Mouse (Mus musculus): ENCODE results near the gene Armh3. TPM values are rescaled to one million over a fixed set of nuclear protein-coding genes. Genes with fewer than 3 reads are reported as not detected.
"Not testable (repeated sequence)": the region's sequence is repeated elsewhere in the genome, so short reads cannot be mapped to it uniquely, and the experiment has no call there.

Gene Armh3
- total RNA-seq, 2 experiments from 2014 or later, result 20.1 to 20.2 TPM

DNA sequence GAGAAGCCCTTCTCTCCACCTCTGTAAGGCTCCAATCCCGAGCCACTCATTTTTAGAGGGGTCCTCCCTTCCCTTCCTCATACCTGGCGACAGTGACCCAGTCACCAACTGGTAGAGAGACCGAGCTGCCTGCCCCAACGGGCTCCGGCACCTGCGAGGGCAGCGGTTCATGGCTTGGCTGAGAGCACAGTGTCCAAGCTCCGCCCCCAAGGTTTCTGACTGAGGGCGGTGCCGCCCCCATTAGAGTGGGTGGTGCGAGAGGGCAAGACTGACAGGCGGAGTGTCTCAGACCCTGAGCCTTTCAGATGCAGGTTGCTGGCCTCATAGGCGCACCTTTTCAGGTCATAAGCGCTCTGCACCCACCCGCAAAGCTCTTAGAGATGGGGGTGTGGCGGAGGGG is 186.2 kb downstream of the Armh3 start:
- DNase-seq (ENCODE audit: low spot score in 2 of 2), result no peak
- intact Hi-C loops (cut with DNase I), result loop anchor here (2.0 to 5.0 kb wide), 2 partner anchors 141 to 200 kb away; no protein-coding TSS in a partner anchor

DNA sequence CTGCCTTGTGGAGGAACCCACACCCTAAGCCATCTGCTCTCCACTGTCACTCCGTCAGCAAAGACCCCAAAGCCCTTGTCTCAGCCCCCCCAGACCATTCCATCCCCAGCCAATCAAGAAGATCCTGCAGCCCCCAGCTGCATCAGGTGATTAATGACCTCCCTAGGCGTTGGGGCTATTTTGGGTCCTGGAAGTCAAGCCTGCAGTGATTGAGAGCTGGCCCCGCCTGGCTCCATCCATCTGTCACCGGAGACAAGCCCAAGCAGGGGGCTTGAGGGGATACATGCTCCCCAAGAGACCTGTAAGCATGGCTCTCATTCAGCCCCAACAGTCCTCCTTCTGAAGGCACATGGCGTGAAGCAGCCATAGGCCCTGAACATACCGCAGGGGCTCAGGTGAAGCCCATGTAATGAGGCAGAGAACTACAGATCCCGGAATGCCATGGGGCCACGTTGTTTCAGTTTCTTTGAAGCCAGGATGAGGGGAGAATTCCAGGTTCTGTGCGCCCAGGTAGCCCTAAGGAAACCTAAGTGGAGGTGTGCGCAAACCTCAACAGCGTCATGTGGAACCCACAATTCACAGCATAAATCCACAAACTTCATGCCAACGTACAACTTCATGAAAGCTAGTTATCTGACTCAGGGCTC is 187.1 kb downstream of the Armh3 start:
- intact Hi-C loops (cut with DNase I), result loop anchor here (5.0 kb wide), 1 partner anchor 201 kb away; no protein-coding TSS in a partner anchor
- no peak for DNase-seq (ENCODE audit: low spot score in 2 of 2)

DNA sequence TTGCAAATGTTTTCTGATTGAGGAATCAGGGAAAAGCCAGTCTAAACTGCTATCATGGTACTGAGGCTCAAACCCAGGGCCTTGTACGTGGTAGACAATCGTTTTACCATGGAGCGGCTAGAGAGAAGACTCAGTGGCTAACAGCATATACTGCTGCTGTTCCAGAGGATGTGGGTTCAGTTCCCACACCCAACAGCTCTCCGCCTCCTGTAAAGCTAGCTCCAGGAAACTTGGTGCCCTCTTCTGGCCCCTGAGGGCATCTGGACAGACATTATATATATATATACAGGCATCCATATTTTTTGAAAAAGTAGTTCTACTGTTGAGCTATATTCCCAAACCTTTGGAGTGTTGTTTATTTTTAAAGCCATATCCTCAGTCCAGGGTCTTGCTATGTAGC is 190.6 kb downstream of the Armh3 start:
- intact Hi-C loops (cut with DNase I), result no loop called here
- no peak for DNase-seq (ENCODE audit: low spot score in 2 of 2)

DNA sequence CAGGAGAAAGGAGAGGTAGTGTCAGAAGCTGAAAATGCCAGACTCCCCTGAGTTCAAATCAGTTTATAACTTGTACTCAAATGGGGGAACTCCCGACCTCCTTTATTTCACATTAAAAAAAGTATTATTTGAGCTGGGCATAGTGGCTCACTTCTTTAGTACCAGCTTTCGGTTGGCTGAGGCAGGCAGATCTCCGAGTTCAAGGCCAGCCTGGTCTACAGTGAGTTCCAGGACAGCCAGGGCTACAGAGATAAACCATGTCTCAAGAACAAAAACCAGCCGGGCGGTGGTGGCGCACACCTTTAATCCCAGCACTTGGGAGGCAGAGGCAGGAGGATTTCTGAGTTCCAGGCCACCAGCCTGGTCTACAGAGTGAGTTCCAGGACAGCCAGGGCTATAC is 192.5 kb downstream of the Armh3 start:
- intact Hi-C loops (cut with DNase I); DNase-seq (ENCODE audit: low spot score in 2 of 2): not testable (repeated sequence)

GRCm38 (mm10) chr19:45804593-45805368 is 193.5 kb downstream of the Armh3 start:
- intact Hi-C loops (cut with DNase I), result no loop called here
- no peak for DNase-seq (ENCODE audit: low spot score in 2 of 2)

GRCm38 (mm10) chr19:45803408-45803807 is 194.9 kb downstream of the Armh3 start:
- intact Hi-C loops (cut with DNase I), result no loop called here
- no peak for DNase-seq (ENCODE audit: low spot score in 2 of 2)

DNA sequence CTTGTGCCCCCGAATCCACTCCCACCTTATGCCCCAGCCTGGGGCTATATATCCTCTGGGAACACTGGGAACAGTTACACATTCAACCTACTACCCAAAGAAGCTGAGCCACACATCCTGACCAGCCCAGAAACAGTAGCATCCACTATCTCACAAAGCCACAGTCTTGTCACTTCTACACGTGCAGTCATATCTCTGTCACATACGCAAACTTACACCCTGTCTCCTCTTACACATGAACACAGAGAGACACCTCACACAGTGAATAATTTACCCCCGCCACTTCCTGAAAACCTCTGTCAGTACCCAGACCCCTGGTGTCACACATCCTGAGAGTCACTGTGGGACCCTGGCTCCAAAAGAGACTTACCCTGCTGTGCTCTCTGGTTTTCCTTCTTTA is 195.6 kb downstream of the Armh3 start:
- intact Hi-C loops (cut with DNase I), result no loop called here
- no peak for DNase-seq (ENCODE audit: low spot score in 2 of 2)

DNA sequence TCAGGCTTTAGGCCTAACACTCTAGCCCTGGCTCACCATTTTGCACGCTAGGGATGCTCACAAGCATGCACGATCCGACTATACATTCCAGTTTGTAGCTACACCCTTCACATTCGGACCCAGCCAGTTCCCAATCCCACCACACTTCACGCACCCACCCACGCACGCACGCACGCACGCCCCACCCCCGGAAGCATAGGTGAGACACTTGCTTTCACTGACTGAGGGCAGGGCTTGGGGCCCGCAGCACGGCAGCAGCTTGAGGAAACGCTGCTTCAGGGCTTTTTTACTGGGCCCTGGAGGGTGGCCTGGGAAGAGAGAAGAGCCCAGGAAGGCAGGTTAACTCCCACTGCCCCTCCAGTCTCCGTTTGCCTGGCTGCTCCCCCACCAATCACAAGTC is 201.4 kb downstream of the Armh3 start:
- DNase-seq (ENCODE audit: low spot score in 2 of 2), result no peak
- intact Hi-C loops (cut with DNase I), result no loop called here

DNA sequence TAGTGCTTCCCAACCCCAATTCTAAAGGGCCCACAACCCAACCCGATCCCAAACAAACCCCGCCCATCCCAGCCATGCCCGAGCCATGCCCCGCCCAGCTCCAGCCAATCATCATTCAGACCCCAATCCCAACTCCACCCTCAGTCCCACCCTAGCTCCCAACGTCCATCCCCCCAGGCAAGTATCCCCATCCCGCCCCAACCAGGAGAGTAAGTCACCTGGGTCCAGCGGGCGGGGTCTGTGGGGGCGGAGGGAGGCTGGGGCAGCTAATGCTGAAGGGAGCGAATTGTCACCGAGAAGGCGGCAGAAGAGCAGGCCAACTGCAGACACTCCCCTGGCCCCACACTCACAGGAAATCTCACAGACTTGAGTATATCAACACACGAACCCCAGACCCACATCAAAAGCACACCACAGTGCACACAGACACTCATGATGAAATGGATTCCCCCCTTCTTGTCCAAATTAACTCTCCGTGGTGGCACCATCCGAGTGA is 202.2 kb downstream of the Armh3 start:
- intact Hi-C loops (cut with DNase I), result no loop called here

GRCm38 (mm10) chr19:45795406-45795944 is 202.8 kb downstream of the Armh3 start:
- no peak for DNase-seq (ENCODE audit: low spot score in 2 of 2)
- intact Hi-C loops (cut with DNase I), result no loop called here

More for the DNA sequence above, 202.2 kb downstream of the Armh3 start:
- DNase-seq (ENCODE audit: low spot score in 2 of 2), result no peak

- intact Hi-C loops (cut with DNase I), result no loop called here
- DNase-seq (ENCODE audit: low spot score in 2 of 2), result no peak
Measured at GRCm38 (mm10) chr19:45794718-45795117, 203.6 kb downstream of the Armh3 start.

DNA sequence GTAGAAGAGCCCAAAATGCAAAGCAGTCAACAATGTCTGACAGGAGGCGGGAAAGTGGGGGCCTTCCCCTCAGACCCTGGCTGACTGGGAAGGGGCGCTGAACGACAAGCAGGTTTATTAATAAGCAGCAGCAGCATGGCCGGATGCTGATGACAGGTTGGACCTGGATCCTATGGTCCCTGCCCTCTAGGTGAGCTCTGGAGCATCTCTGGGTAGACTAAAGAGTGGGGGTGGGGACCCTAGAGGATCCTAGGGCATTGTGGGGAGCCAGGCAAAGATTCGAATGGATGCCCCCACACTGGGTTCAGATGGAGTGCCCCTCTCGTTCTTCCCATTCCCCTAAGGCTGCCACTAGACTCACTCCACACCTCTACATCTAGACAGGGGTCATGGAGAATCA is 205.9 kb downstream of the Armh3 start:
- DNase-seq (ENCODE audit: low spot score in 2 of 2), result no peak
- intact Hi-C loops (cut with DNase I), result no loop called here

GRCm38 (mm10) chr19:45789888-45790874 is 208.1 kb downstream of the Armh3 start:
- DNase-seq (ENCODE audit: low spot score in 2 of 2), result no peak
- intact Hi-C loops (cut with DNase I), result no loop called here

DNA sequence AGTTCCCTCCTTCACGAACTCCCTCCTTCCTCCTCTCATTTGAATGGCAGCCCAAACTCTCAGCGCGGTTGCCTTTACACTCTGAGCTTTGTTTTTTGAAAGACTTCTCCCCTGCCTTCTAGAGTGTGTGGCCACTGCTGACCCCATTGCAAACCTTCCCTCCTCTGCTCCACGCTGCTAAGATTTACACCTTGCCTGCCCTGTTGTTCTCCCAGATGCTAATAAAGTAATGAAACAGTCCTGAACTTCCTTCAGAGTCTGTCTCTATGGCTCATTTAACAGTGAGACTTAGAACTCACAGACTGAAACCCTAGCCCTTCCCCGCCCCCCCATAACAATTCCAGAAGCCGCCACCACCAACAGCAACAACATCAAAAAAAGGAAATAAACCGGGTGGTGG is 208.9 kb downstream of the Armh3 start:
- DNase-seq (ENCODE audit: low spot score in 2 of 2), result no peak
- intact Hi-C loops (cut with DNase I), result no loop called here

GRCm38 (mm10) chr19:45788337-45788736 is 210.0 kb downstream of the Armh3 start:
- DNase-seq (ENCODE audit: low spot score in 2 of 2), result no peak
- intact Hi-C loops (cut with DNase I), result no loop called here

GRCm38 (mm10) chr19:45787450-45787849 is 210.8 kb downstream of the Armh3 start:
- DNase-seq (ENCODE audit: low spot score in 2 of 2), result no peak
- intact Hi-C loops (cut with DNase I), result no loop called here

GRCm38 (mm10) chr19:45785470-45785869 is 212.8 kb downstream of the Armh3 start:
- intact Hi-C loops (cut with DNase I), result no loop called here

DNA sequence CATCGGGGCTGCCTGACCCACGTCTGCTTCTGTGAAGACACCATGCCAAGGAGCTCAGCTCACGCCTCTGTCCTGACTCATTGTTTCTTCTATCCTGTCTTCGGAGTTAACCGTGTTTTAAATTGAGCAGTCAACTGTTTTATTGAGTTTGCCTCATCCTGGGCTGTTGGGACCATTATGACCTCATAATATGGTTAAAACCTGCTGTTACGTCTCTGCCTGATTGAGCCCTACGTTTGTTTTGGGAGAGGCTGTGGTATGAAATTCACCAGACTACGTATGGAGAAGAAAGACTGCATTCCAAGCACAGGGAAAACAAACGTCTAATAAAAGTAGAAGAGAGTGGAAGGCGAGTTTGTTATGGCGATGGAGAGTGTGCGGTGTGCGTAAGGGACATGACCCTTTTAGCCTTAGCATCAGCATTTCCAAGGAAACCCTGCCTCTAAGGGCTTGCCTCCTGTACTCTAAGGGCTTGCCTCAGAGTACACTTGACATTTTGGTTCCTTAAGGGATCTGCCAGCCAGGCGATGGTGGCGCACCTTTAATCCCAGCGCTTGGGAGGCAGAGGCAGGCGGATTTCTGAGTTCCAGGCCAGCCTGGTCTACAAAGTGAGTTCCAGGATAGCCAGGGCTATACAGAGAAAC is 214.2 kb downstream of the Armh3 start:
- intact Hi-C loops (cut with DNase I), result no loop called here
- DNase-seq (ENCODE audit: low spot score in 2 of 2), result no peak

More at GRCm38 (mm10) chr19:45785470-45785869, 212.8 kb downstream of the Armh3 start:
- DNase-seq (ENCODE audit: low spot score in 2 of 2), result no peak

Data from left cerebral cortex, postnatal 36 days (tissue).